Mouse (Mus musculus) central nervous system, embryonic 14 days (tissue): ENCODE results near the gene Tnfsf14. TPM values are rescaled to one million over a fixed set of nuclear protein-coding genes. Genes with fewer than 3 reads are reported as not detected.

Source experiments
- polyA plus RNA-seq: library from polyadenylated mRNA; depleted of rRNA; stranded (reverse); fragments of >200 nt; gene quantifications from 2 replicates; pipeline ENCODE4 v1.2.3, GENCODE M21; 2012; rRNA removed

Gene Tnfsf14
- polyA plus RNA-seq: 0.04 and 0.10 TPM in 2 replicates

GRCm38 (mm10) chr17:57194041-57194507, at the start of gene Tnfsf14:
Gene Tnfsf14, minus strand, starts transcription at chr17:57194177.

GRCm38 (mm10) chr17:57228014-57228413, 34.0 kb upstream of the Tnfsf14 start, which contains the start of gene C3:
Gene C3, minus strand, starts transcription at chr17:57228136.

GRCm38 (mm10) chr17:57148994-57149803, 44.8 kb downstream of the Tnfsf14 start, which contains the start of gene Cd70:
Gene Cd70, minus strand, starts transcription at chr17:57149777.

Other genes with a start within 250 kb of the Tnfsf14 start
- not detected in 2 replicates for gene Acer1, start 212.1 kb downstream of the Tnfsf14 start, polyA plus RNA-seq
- 157 and 168 TPM in 2 replicates for gene Clpp, start 203.9 kb downstream of the Tnfsf14 start, polyA plus RNA-seq
- gene Alkbh7, start 196.8 kb downstream of the Tnfsf14 start, polyA plus RNA-seq: 28.8 and 30.1 TPM in 2 replicates
- not detected in 2 replicates for gene Pspn, start 194.2 kb downstream of the Tnfsf14 start, polyA plus RNA-seq
- gene Gtf2f1, start 182.9 kb downstream of the Tnfsf14 start, polyA plus RNA-seq: 90.2 and 95.7 TPM in 2 replicates
- 0.10 TPM in 1 of 2 replicates, not detected in the other for gene Gm17949, start 182.7 kb downstream of the Tnfsf14 start, polyA plus RNA-seq
- 104 and 105 TPM in 2 replicates for gene Khsrp, start 162.7 kb downstream of the Tnfsf14 start, polyA plus RNA-seq
- 0.08 and 0.11 TPM in 2 replicates for gene Slc25a41, start 152.5 kb downstream of the Tnfsf14 start, polyA plus RNA-seq
- 2.0 and 2.4 TPM in 2 replicates for gene Crb3, start 135.1 kb downstream of the Tnfsf14 start, polyA plus RNA-seq
- gene Slc25a23, start 134.3 kb downstream of the Tnfsf14 start, polyA plus RNA-seq: 75.6 and 77.7 TPM in 2 replicates
- 5.7 and 5.8 TPM in 2 replicates for gene Dennd1c, start 115.7 kb downstream of the Tnfsf14 start, polyA plus RNA-seq
- 179 and 184 TPM in 2 replicates for gene Tubb4a, start 106.4 kb downstream of the Tnfsf14 start, polyA plus RNA-seq
- 6.9 and 7.3 TPM in 2 replicates for gene Tnfsf9, start 88.9 kb downstream of the Tnfsf14 start, polyA plus RNA-seq
- gene Cd70, start 44.4 kb downstream of the Tnfsf14 start, polyA plus RNA-seq: 0.61 and 0.76 TPM in 2 replicates
- gene C3, start 34.0 kb upstream of the Tnfsf14 start, polyA plus RNA-seq: 1.0 and 1.5 TPM in 2 replicates
- 20.5 and 24.5 TPM in 2 replicates for gene Gpr108, start 54.3 kb upstream of the Tnfsf14 start, polyA plus RNA-seq
- gene Trip10, start 55.3 kb upstream of the Tnfsf14 start, polyA plus RNA-seq: 17.2 and 21.5 TPM in 2 replicates
- gene Vav1, start 84.9 kb upstream of the Tnfsf14 start, polyA plus RNA-seq: 1.6 TPM in 2 replicates
- 3.0 and 4.4 TPM in 2 replicates for gene Adgre1, start 164.5 kb upstream of the Tnfsf14 start, polyA plus RNA-seq